Mouse (Mus musculus): ENCODE data around the gene Mnx1. TPM values are rescaled to one million over a fixed set of nuclear protein-coding genes. Genes with fewer than 3 reads are reported as not detected.

Mnx1 gene
- total RNA-seq (2023), result not detected

GRCm38 (mm10) chr5:29478208-29479197 lies at the start of gene Mnx1:
Gene Mnx1, minus strand, starts transcription at chr5:29478470.

GRCm38 (mm10) chr5:29434228-29434871 lies 43.9 kb downstream of the Mnx1 start, which contains the start of gene Nom1:
Gene Nom1, plus strand, starts transcription at chr5:29434664.

Other genes starting within 250 kb of the Mnx1 start
- 1 to 10 TPM; 1.0 to 1.5 TPM for gene Lmbr1, start 100.1 kb downstream of the Mnx1 start, total RNA-seq (2023)
- 10 to 100 TPM; 27.9 to 29.9 TPM for gene Nom1, start 43.8 kb downstream of the Mnx1 start, total RNA-seq (2023)
- gene Ube3c, start 90.8 kb upstream of the Mnx1 start, total RNA-seq (2023), result 10 to 100 TPM; 45.2 to 45.4 TPM